Mouse (Mus musculus): ENCODE measurements around the gene Rhd. TPM values are rescaled to one million over a fixed set of nuclear protein-coding genes. Genes with fewer than 3 reads are reported as not detected.
A peak's percentile ranks its signal among the peaks of the same experiment; 100 is the strongest.

Rhd gene
- polyA plus RNA-seq, 1 experiment from 2014 or later: 2.9 TPM

- H3K4me1 ChIP-seq: peaks cover 26% of the 10 kb centered on the region
- H3K9ac ChIP-seq: peak overlapping the region; percentile 100
- peak overlapping the region; percentile 69 for H3K4me2 ChIP-seq (replicated peaks)
- under 1% methylated on average over 13 of the region's 13 CpGs for WGBS
- no peaks in the 10 kb centered on the region for H3K9me3 ChIP-seq (replicated peaks)
- 0 out of 2 replicates have a peak, but pooled peaks have one; percentile 73 for ATAC-seq (ENCODE audit: insufficient number of reproducible peaks, low FRiP score, low TSS enrichment, low read depth)
- H3K4me3 ChIP-seq (replicated peaks): peak overlapping the region; percentile 100
- no peaks in the 10 kb centered on the region for H3K27me3 ChIP-seq
- H3K27ac ChIP-seq (replicated peaks): peak overlapping the region; percentile 96
- H3K36me3 ChIP-seq: peaks cover 27% of the 10 kb centered on the region
These were observed 58.5 kb downstream of the Rhd start for GRCm38 (mm10) chr4:134922925-134923244.

- H3K9me3 ChIP-seq (replicated peaks): no peaks in the 10 kb centered on the region
- ATAC-seq (ENCODE audit: insufficient number of reproducible peaks, low FRiP score, low TSS enrichment, low read depth): peak; percentile 96
- peak within 1 kb of the TSS; percentile 100 for H3K4me3 ChIP-seq (replicated peaks)
- H3K27ac ChIP-seq (replicated peaks): peak within 1 kb of the TSS; percentile 96
- peaks cover 32% of the 10 kb centered on the region for H3K36me3 ChIP-seq
- H3K9ac ChIP-seq: peak within 1 kb of the TSS; percentile 100
- under 1% methylated on average over 63 of the region's 64 CpGs for WGBS
- peak within 1 kb of the TSS; percentile 69 for H3K4me2 ChIP-seq (replicated peaks)
- H3K27me3 ChIP-seq: no peaks in the 10 kb centered on the region
- H3K4me1 ChIP-seq: peaks cover 24% of the 10 kb centered on the region
These were observed 59.1 kb downstream of the Rhd start, which contains the start of gene Rsrp1 for GRCm38 (mm10) chr4:134923258-134924018. TSS of gene Rsrp1 (plus strand) at chr4:134923592.

- WGBS: under 1% methylated on average over 75 of the region's 75 CpGs
- H3K4me1 ChIP-seq: peaks cover 21% of the 10 kb centered on the region
- peak overlapping the region; percentile 69 for H3K4me2 ChIP-seq (replicated peaks)
- peak overlapping the region; percentile 100 for H3K9ac ChIP-seq
- H3K9me3 ChIP-seq (replicated peaks): no peaks in the 10 kb centered on the region
- H3K4me3 ChIP-seq (replicated peaks): peak overlapping the region; percentile 100
- no peak for ATAC-seq (ENCODE audit: insufficient number of reproducible peaks, low FRiP score, low TSS enrichment, low read depth)
- peaks cover 34% of the 10 kb centered on the region for H3K36me3 ChIP-seq
- no peaks in the 10 kb centered on the region for H3K27me3 ChIP-seq
- peak overlapping the region; percentile 96 for H3K27ac ChIP-seq (replicated peaks)
These were observed 59.8 kb downstream of the Rhd start for GRCm38 (mm10) chr4:134924019-134924741.

- Histone ChIP-seq H3K27me3 (no peaks in the 10 kb centered on the region), H3K4me3 (replicated peaks) (peak overlapping the region; percentile 100), H3K9me3 (replicated peaks) (no peaks in the 10 kb centered on the region), H3K4me1 (peaks cover 21% of the 10 kb centered on the region), H3K36me3 (peaks cover 34% of the 10 kb centered on the region), H3K9ac (peak overlapping the region; percentile 18; the same call in 1 of the 2 replicates), H3K4me2 (replicated peaks) (peak overlapping the region; percentile 69), H3K27ac (replicated peaks) (no peak overlapping the region; the same call in 1 of the 2 replicates)
- ATAC-seq (ENCODE audit: insufficient number of reproducible peaks, low FRiP score, low TSS enrichment, low read depth): no peak
- 66% methylated on average over 8 of the region's 8 CpGs for WGBS
These were observed 60.9 kb downstream of the Rhd start for GRCm38 (mm10) chr4:134925206-134925605.

- Histone ChIP-seq H3K4me3 (replicated peaks) (no peak overlapping the region), H3K9ac (no peak overlapping the region), H3K27me3 (no peaks in the 10 kb centered on the region), H3K36me3 (peaks cover 43% of the 10 kb centered on the region), H3K27ac (replicated peaks) (no peak overlapping the region), H3K4me1 (peaks cover 30% of the 10 kb centered on the region), H3K9me3 (replicated peaks) (no peaks in the 10 kb centered on the region), H3K4me2 (replicated peaks) (no peak overlapping the region)
- ATAC-seq (ENCODE audit: insufficient number of reproducible peaks, low FRiP score, low TSS enrichment, low read depth): no peak
- 63% methylated on average over 5 of the region's 5 CpGs for WGBS
These were observed 63.6 kb downstream of the Rhd start for GRCm38 (mm10) chr4:134927815-134928463.

- H3K4me3 ChIP-seq (replicated peaks): no peak overlapping the region
- 90% methylated on average over 1 of the region's 1 CpGs for WGBS
- H3K4me2 ChIP-seq (replicated peaks): no peak overlapping the region
- no peaks in the 10 kb centered on the region for H3K9me3 ChIP-seq (replicated peaks)
- H3K36me3 ChIP-seq: peaks cover 48% of the 10 kb centered on the region
- H3K27ac ChIP-seq (replicated peaks): no peak overlapping the region
- peaks cover 30% of the 10 kb centered on the region for H3K4me1 ChIP-seq
- ATAC-seq (ENCODE audit: insufficient number of reproducible peaks, low FRiP score, low TSS enrichment, low read depth): no peak
- no peak overlapping the region for H3K9ac ChIP-seq
- no peaks in the 10 kb centered on the region for H3K27me3 ChIP-seq
These were observed 64.1 kb downstream of the Rhd start for GRCm38 (mm10) chr4:134928464-134928836.

GRCm38 (mm10) chr4:134929536-134929935, 65.2 kb downstream of the Rhd start:
- peaks cover 30% of the 10 kb centered on the region for H3K4me1 ChIP-seq
- no peak overlapping the region for H3K27ac ChIP-seq (replicated peaks)
- H3K9me3 ChIP-seq (replicated peaks): no peaks in the 10 kb centered on the region
- H3K9ac ChIP-seq: no peak overlapping the region
- no peaks in the 10 kb centered on the region for H3K27me3 ChIP-seq
- no peak overlapping the region for H3K4me2 ChIP-seq (replicated peaks)
- peaks cover 58% of the 10 kb centered on the region for H3K36me3 ChIP-seq
- no peak overlapping the region for H3K4me3 ChIP-seq (replicated peaks)
- 78% methylated on average over 4 of the region's 4 CpGs for WGBS
- ATAC-seq (ENCODE audit: insufficient number of reproducible peaks, low FRiP score, low TSS enrichment, low read depth): no peak

GRCm38 (mm10) chr4:134930190-134930589, 65.9 kb downstream of the Rhd start:
- peak overlapping the region; percentile 97 for H3K4me3 ChIP-seq (replicated peaks)
- H3K36me3 ChIP-seq: peaks cover 64% of the 10 kb centered on the region
- no peaks in the 10 kb centered on the region for H3K9me3 ChIP-seq (replicated peaks)
- H3K27ac ChIP-seq (replicated peaks): peak overlapping the region; percentile 69
- peak overlapping the region; percentile 26; the same call in 1 of the 2 replicates for H3K9ac ChIP-seq
- H3K4me1 ChIP-seq: peaks cover 29% of the 10 kb centered on the region
- ATAC-seq (ENCODE audit: insufficient number of reproducible peaks, low FRiP score, low TSS enrichment, low read depth): no peak
- WGBS: 27% methylated on average over 9 of the region's 9 CpGs
- peak overlapping the region; percentile 82 for H3K4me2 ChIP-seq (replicated peaks)
- H3K27me3 ChIP-seq: no peaks in the 10 kb centered on the region

GRCm38 (mm10) chr4:134930684-134931481, 66.5 kb downstream of the Rhd start, which contains the start of gene Syf2:
TSS of gene Syf2 (plus strand) at chr4:134930898.
- peaks cover 64% of the 10 kb centered on the region for H3K36me3 ChIP-seq
- H3K4me1 ChIP-seq: peaks cover 22% of the 10 kb centered on the region
- peak within 1 kb of the TSS; percentile 82 for H3K4me2 ChIP-seq (replicated peaks)
- peak within 1 kb of the TSS; percentile 68 for H3K9ac ChIP-seq
- ATAC-seq (ENCODE audit: insufficient number of reproducible peaks, low FRiP score, low TSS enrichment, low read depth): peak; percentile 97
- H3K4me3 ChIP-seq (replicated peaks): peak within 1 kb of the TSS; percentile 97
- WGBS: under 1% methylated on average over 68 of the region's 68 CpGs
- no peaks in the 10 kb centered on the region for H3K27me3 ChIP-seq
- H3K27ac ChIP-seq (replicated peaks): peak within 1 kb of the TSS; percentile 82
- no peaks in the 10 kb centered on the region for H3K9me3 ChIP-seq (replicated peaks)

GRCm38 (mm10) chr4:134937240-134938176, 73.2 kb downstream of the Rhd start:
- Histone ChIP-seq H3K9ac (no peak overlapping the region), H3K4me3 (replicated peaks) (no peak overlapping the region), H3K36me3 (peaks cover 42% of the 10 kb centered on the region), H3K9me3 (replicated peaks) (no peaks in the 10 kb centered on the region), H3K4me2 (replicated peaks) (no peak overlapping the region), H3K27me3 (peaks cover 4% of the 10 kb centered on the region; the same call in 1 of the 2 replicates), H3K27ac (replicated peaks) (no peak overlapping the region; the same call in 1 of the 2 replicates), H3K4me1 (no peaks in the 10 kb centered on the region)
- 68% methylated on average over 17 of the region's 17 CpGs for WGBS
- no peak; the same call in 1 of the 2 replicates for ATAC-seq (ENCODE audit: insufficient number of reproducible peaks, low FRiP score, low TSS enrichment, low read depth)
